Mouse (Mus musculus): ENCODE measurements at regions not wholly inside any gene's neighbourhood (a gene's known extent, or its start where the extent isn't known, plus 50 kb on each side); places are given as distances from the start of the nearest gene placed in this dataset.

GRCm38 (mm10) chr9:76896347-76896746, 149.2 kb downstream of the Tinag start:
- DNase-seq (ENCODE audit: low read depth): no peak

DNA sequence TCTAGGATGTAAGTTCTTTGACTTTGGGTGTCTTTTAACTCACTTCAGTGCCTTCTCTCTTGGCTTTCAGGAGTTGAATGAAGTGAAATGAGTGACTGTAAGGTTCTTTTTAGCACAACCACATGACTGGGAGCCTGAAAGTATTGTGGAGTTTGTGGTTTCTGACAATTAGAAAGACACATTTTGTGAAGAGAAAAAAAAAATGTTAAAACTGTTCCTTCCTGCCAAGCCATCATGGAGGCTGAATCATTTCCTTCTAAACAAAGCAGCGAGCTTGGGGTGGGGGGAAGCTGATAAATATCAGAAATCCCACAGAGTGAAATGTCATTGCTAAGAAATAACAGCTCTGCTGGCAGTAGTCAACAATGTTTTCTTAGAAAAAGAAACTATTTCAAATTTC, 163.8 kb downstream of the Tinag start:
- peak; percentile 90 for DNase-seq (ENCODE audit: low read depth)

DNA sequence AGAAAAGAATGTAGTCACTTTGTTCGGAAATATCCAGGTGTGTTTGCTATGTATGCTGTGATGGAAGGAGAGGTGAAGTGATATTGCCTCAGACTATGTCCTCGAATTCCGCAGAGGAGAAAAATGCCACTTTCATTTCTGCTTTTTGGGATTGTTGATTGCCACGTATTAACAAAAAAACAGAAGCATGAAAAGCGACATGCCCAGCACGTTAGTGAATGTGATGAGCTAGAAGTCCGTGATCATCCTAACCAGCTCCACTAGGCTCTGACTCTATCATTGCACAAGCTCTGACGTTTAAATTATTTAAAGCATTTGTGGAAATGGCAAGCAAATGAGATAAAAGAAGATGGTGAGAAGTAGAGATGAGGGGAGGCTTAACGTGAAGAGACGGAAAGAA, 169.6 kb downstream of the Tinag start:
- no peak for DNase-seq (ENCODE audit: low read depth)

DNA sequence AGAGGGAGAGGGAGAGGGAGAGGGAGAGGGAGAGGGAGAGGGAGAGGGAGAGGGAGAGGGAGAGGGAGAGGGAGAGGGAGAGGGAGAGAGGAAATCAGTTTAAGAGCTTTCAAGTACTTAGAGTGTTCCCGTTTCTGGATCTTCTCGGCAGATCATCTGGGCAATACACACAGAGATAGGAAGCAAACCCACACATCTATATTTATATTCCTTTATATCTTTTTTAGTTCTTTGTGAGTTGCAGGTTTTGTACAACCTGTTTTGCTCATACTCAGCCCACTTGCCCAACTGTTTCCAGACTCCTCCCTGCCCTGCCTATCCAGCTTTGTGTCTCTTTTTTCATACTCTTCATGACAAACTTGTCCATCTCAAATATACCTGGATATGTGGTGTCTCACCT, 173.2 kb downstream of the Tinag start:
- no peak for DNase-seq (ENCODE audit: low read depth)

GRCm38 (mm10) chr9:76869635-76870034, 176.0 kb downstream of the Tinag start:
- DNase-seq (ENCODE audit: low read depth): peak; percentile 5

- no peak for DNase-seq (ENCODE audit: low read depth)
These were observed 177.0 kb downstream of the Tinag start for GRCm38 (mm10) chr9:76868633-76869032.

DNA sequence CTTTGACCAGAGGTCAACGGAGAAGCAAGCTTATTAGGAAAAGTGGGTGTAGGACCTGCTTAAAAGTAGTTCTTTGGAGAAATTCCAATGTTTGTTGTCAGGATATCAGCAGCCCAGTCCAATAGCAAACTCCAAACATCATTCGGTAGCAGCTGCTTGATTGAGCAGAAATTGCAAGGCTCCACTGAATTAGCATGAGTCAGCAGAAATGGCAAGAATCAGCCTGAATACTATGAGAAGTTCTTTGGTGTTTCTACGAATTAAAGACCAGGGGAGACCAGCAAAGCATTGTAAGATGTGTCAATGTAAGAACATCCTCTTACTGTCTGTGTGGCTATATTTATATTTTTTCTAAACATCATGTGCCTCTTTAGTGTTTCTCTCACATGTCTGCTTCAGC, 223.4 kb downstream of the Tinag start:
- DNase-seq (ENCODE audit: low read depth): no peak

GRCm38 (mm10) chr9:76794951-76795350, 228.0 kb upstream of the Fam83b start:
- no peak for DNase-seq (ENCODE audit: low read depth)

- DNase-seq (ENCODE audit: low read depth): no peak
These were observed 221.7 kb upstream of the Fam83b start for GRCm38 (mm10) chr9:76788654-76789053.

All from 416B (cell line).